Mouse (Mus musculus) olfactory bulb, adult 2 months (tissue): ENCODE measurements around the gene Sntb2. TPM values are rescaled to one million over a fixed set of nuclear protein-coding genes. Genes with fewer than 3 reads are reported as not detected.
"Not testable (repeated sequence)": the region's sequence is repeated elsewhere in the genome, so short reads cannot be mapped to it uniquely, and the experiment has no call there.

Experiments
- H3K27ac ChIP-seq: fragments of 200-500 bp; 2 replicates; pipeline ENCODE4 v1.5.1; 2012; ENCODE audit warnings: low read depth, low read length; ENCODE audit not compliant: insufficient read depth
- H3K4me1 ChIP-seq: fragments of 200-500 bp; 2 replicates; pipeline ENCODE4 v1.6.1; 2012; ENCODE audit warnings: low read length; ENCODE audit not compliant: control insufficient read depth, insufficient read depth
- H3K4me3 ChIP-seq: fragments of 200-500 bp; 2 replicates; pipeline ENCODE4 v1.5.1; 2012; ENCODE audit warnings: mild to moderate bottlenecking, low read depth, low read length, moderate library complexity; ENCODE audit not compliant: insufficient read depth
- CTCF ChIP-seq: fragments of 200-500 bp; IDR thresholded peaks from 2 replicates; pipeline ENCODE4 v1.5.1; 2012; ENCODE audit warnings: low read depth, mild to moderate bottlenecking, low read length, moderate library complexity; ENCODE audit not compliant: insufficient read depth
- POLR2A ChIP-seq: fragments of 200-500 bp; IDR thresholded peaks from 2 replicates; pipeline ENCODE4 v1.6.1; 2012; ENCODE audit warnings: mild to moderate bottlenecking, low read depth, low read length, moderate library complexity; ENCODE audit not compliant: insufficient read depth
- WGBS: fragments of 180-500 bp; shearing (Covaris S2); methylation state at CpG from one replicate; pipeline ENCODE4 v1.1.7; 2018; 5-methylcytosine and 5-hydroxymethylcytosine counted together
- polyA plus RNA-seq: library from polyadenylated mRNA; stranded (reverse); fragments of >200 nt; gene quantifications from 2 replicates; pipeline ENCODE4 v1.2.4, GENCODE M21; 2012; ENCODE audit warnings: low replicate concordance; ENCODE audit not compliant: missing spikeins, insufficient read depth, insufficient read length

Sntb2 gene
- polyA plus RNA-seq, 1 experiment, result not detected

GRCm38 (mm10) chr8:106976436-106976835 lies 40.9 kb downstream of the Sntb2 start:
- WGBS, result 85% methylated on average over 4 of the region's 4 CpGs
- no peaks in the 10 kb centered on the region for H3K4me1 ChIP-seq
- H3K27ac ChIP-seq, result no peak overlapping the region
- H3K4me3 ChIP-seq, result no peak overlapping the region
- no peak for TF ChIP-seq POLR2A

GRCm38 (mm10) chr8:106978755-106979251 lies 43.3 kb downstream of the Sntb2 start:
- Histone ChIP-seq H3K27ac (no peak overlapping the region), H3K4me1 (no peaks in the 10 kb centered on the region), H3K4me3 (no peak overlapping the region)
- 42% methylated on average over 2 of the region's 2 CpGs for WGBS
- no peak for TF ChIP-seq CTCF
- TF ChIP-seq POLR2A, result no peak

GRCm38 (mm10) chr8:106985404-106985821 lies 49.9 kb downstream of the Sntb2 start:
- no peaks in the 10 kb centered on the region for H3K4me1 ChIP-seq
- no peak overlapping the region for H3K4me3 ChIP-seq
- TF ChIP-seq CTCF, result no peak
- no peak for TF ChIP-seq POLR2A
- 64% methylated on average over 9 of the region's 9 CpGs for whole genome bisulfite sequencing
- H3K27ac ChIP-seq, result no peak overlapping the region

DNA sequence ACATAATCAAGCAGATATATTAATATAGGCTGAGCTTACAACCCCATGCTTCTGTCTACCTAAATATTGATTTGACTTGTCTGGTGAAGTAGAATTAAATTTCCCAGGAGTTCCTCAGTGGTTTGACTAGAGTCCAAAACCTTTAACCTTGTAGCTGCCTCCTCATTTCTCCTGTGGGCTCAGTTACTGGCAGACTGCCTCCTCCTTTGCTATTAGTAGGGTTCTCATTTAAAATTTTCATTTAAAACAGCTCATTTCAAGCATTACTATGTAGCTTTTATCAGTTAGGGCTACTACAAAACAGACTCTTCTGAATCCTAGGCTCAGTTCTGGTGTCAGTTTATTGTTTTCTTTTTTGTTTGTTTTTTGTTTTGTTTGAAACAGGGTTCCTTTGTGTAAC lies 50.4 kb downstream of the Sntb2 start:
- Histone ChIP-seq H3K4me1 (no peaks in the 10 kb centered on the region), H3K4me3 (no peak overlapping the region), H3K27ac (no peak overlapping the region)
- TF ChIP-seq CTCF (no peak), POLR2A (no peak)

- Histone ChIP-seq H3K4me3 (no peak overlapping the region), H3K27ac (no peak overlapping the region), H3K4me1 (no peaks in the 10 kb centered on the region)
- no peak for TF ChIP-seq POLR2A
These were observed 52.0 kb downstream of the Sntb2 start for GRCm38 (mm10) chr8:106987557-106987956.

GRCm38 (mm10) chr8:106991393-106991792 lies 55.8 kb downstream of the Sntb2 start:
- Histone ChIP-seq H3K27ac (no peak overlapping the region), H3K4me1 (no peaks in the 10 kb centered on the region), H3K4me3 (no peak overlapping the region)
- 95% methylated on average over 7 of the region's 7 CpGs for WGBS
- no peak for TF ChIP-seq CTCF

- not testable (repeated sequence) for H3K27ac ChIP-seq, H3K4me3 ChIP-seq, H3K4me1 ChIP-seq
- 90% methylated on average over 4 of the region's 4 CpGs for WGBS
These were observed 60.8 kb downstream of the Sntb2 start for GRCm38 (mm10) chr8:106996339-106996738.

- Histone ChIP-seq H3K27ac (no peak overlapping the region), H3K4me1 (no peaks in the 10 kb centered on the region), H3K4me3 (no peak overlapping the region)
- 54% methylated on average over 4 of the region's 4 CpGs for WGBS
- no peak for TF ChIP-seq POLR2A
- TF ChIP-seq CTCF, result no peak
These were observed 61.9 kb downstream of the Sntb2 start for GRCm38 (mm10) chr8:106997416-106997815.

DNA sequence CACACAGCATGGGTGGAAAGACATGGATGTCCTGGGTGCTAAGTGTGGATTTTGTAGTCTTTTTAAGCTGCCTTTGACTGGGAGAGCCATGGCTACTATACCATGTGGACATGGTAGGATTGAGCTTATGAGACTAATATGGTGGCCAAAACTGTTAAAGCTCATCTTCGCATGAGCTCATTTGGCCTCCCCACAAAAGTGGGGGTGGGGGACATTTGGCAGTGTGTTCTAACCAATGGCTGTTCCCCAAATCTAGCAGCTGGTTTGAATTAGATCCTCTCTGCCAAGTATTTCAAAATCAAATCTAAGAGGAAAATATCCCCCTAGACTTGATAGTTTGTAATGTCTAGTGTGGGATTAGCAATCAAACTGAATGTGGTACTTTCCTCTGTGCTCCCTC lies 63.5 kb downstream of the Sntb2 start:
- TF ChIP-seq POLR2A, result no peak
- TF ChIP-seq CTCF, result no peak
- Histone ChIP-seq H3K4me1 (no peaks in the 10 kb centered on the region), H3K27ac (no peak overlapping the region), H3K4me3 (no peak overlapping the region)
- WGBS, result 53% methylated on average over 1 of the region's 1 CpGs

DNA sequence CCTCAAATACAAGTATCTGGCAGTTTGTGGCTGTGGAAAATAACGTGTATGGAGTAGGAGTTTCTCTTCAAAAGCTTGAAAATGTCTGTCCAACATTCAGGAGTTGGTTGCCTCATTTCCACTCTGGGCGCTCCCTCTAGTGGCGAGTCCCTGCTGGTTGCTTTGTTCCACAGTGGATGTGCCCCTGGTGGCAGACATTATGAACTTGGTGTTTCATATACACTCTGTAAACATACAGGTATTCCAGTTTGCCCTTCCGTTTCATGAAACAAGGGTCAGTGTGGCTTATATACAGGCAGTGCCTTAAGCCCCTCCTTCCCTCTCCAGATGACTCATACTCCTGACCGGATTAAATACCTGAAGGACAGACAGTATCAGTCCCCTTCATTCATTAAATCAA lies 67.0 kb downstream of the Sntb2 start:
- Histone ChIP-seq H3K4me3 (no peak overlapping the region), H3K27ac (no peak overlapping the region), H3K4me1 (no peaks in the 10 kb centered on the region)
- peak; percentile 88 for TF ChIP-seq CTCF
- TF ChIP-seq POLR2A, result no peak
- WGBS, result 25% methylated on average over 5 of the region's 5 CpGs
